Mouse (Mus musculus) heart, adult 2 months (tissue): ENCODE data around the gene Gast.

Source experiments
- CTCF ChIP-seq: fragments of 200-600 bp; IDR thresholded peaks from 2 replicates; pipeline ENCODE4 v1.8.1; 2022; ENCODE audit warnings: antibody characterized with exemption, mild to moderate bottlenecking, moderate library complexity
- EP300 ChIP-seq: fragments of 200-500 bp; IDR thresholded peaks from 2 replicates; pipeline ENCODE4 v1.6.1; 2011; ENCODE audit warnings: low read depth, low read length, control low read depth; ENCODE audit not compliant: insufficient read depth
- POLR2A ChIP-seq: fragments of 200-500 bp; IDR thresholded peaks from 2 replicates; pipeline ENCODE4 v1.6.1; 2011; ENCODE audit warnings: mild to moderate bottlenecking, low read depth, low read length, control low read depth; ENCODE audit not compliant: insufficient read depth

DNA sequence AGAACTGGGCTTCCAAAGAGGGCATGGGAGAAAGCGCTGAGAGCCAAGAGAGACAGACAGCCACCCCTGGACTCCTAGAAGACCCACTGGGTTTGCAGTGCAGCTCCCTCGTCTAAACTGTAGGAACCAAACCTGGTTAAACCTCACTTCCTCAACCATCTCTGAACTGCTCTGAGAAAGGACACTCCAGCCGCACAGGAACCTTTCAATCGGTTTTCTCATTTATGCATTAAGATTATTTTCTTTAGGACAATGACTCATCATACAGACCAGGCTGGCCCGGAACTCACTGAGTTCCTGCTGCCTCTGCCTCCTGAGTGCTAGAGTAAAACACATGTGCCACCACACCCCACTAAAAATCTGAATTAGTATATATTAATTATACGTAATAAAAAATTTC is 6.4 kb upstream of the Gast start:
- no peak for TF ChIP-seq POLR2A
- TF ChIP-seq CTCF = no peak
- no peak for TF ChIP-seq EP300
